Mouse (Mus musculus): ENCODE measurements around the gene Rad54l2.
A peak's percentile ranks its signal among the peaks of the same experiment; 100 is the strongest.

Rad54l2 gene

DNA sequence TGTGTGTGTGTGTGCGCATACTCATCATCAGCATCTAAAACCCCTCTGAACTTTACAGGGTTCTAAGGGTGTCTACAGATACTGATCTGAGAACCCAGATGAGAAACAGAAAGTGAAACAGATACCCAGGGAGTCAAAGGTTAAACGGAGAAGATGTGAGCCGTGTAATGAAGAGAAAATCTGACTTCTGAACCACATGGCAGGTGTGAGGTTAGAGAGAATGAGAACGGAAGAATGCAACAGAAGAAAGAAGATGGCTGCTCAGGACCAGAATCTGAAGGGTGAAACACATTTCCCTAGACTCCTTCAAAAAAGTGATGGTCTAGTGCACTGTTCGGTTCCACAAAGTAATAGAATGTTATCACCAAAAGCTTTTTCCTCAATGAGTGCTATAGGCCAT lies 36.9 kb downstream of the Rad54l2 start:
- DNase-seq, result no peak

- DNase-seq, result no peak
These were observed 49.0 kb downstream of the Rad54l2 start for GRCm38 (mm10) chr9:106739962-106740361.

- DNase-seq, result no peak
These were observed 49.9 kb downstream of the Rad54l2 start for GRCm38 (mm10) chr9:106739056-106739455.

- no peak for DNase-seq
These were observed 50.6 kb downstream of the Rad54l2 start for GRCm38 (mm10) chr9:106738199-106738985.

DNA sequence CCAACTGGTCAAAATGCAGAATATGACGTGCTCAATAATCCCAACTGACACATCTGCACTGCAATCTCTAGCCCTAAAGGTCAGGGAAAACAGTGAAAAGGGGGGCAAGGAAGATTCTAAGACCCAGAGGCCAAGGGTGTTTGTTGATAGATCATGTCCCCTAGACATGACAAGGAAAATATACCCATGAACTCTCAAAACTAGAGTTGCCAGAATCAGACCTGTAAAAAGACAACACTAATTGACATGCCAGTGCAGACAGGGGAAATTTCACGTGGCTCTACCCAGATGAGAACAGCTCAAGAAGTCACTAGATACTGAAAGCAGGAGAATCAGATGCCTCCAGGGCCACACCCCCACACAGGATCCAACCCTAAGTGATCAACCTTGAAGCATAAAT lies 55.3 kb downstream of the Rad54l2 start:
- DNase-seq, result no peak

- DNase-seq, result no peak
These were observed 59.6 kb downstream of the Rad54l2 start for GRCm38 (mm10) chr9:106729416-106729815.

- no peak for DNase-seq
These were observed 62.1 kb downstream of the Rad54l2 start for GRCm38 (mm10) chr9:106726891-106727290.

GRCm38 (mm10) chr9:106725435-106725834 lies 63.6 kb downstream of the Rad54l2 start:
- no peak for DNase-seq

GRCm38 (mm10) chr9:106724864-106725263 lies 64.1 kb downstream of the Rad54l2 start:
- DNase-seq, result no peak

- DNase-seq, result no peak
These were observed 72.3 kb downstream of the Rad54l2 start for GRCm38 (mm10) chr9:106716729-106717128.

DNA sequence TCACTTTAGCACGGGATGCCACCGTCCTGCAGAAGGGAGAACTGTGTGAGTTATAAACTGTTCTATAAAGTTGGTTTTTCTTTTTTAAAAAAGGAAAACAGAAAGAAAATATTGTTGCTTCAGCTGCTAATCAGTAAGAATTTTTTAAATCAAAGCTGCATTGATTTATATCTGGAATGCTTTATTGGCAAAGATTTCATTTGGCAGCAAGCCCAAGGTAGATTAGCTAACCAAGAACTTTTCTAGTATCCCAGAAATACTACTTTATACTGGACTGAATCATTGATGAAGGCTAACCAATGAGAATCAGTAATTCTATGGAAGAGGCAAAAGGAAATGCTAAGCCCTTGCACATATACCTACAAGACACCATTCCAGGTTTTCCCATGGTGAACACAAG lies 72.8 kb downstream of the Rad54l2 start:
- no peak for DNase-seq

GRCm38 (mm10) chr9:106712470-106712869 lies 76.5 kb downstream of the Rad54l2 start:
- no peak for DNase-seq

GRCm38 (mm10) chr9:106692973-106693481 lies 96.0 kb downstream of the Rad54l2 start:
- DNase-seq, result no peak

- no peak for DNase-seq
These were observed 100.2 kb downstream of the Rad54l2 start for GRCm38 (mm10) chr9:106688834-106689233.

GRCm38 (mm10) chr9:106686983-106687650 lies 101.9 kb downstream of the Rad54l2 start:
- DNase-seq, result peak; percentile 72 to 81

- DNase-seq, result peak; percentile 90 to 93
These were observed 103.5 kb downstream of the Rad54l2 start, which contains the start of gene Tex264 for GRCm38 (mm10) chr9:106685249-106686101. Gene Tex264 (minus strand): TSS chr9:106685927.

- no peak for DNase-seq
These were observed 104.1 kb downstream of the Rad54l2 start for GRCm38 (mm10) chr9:106684918-106685248.

DNA sequence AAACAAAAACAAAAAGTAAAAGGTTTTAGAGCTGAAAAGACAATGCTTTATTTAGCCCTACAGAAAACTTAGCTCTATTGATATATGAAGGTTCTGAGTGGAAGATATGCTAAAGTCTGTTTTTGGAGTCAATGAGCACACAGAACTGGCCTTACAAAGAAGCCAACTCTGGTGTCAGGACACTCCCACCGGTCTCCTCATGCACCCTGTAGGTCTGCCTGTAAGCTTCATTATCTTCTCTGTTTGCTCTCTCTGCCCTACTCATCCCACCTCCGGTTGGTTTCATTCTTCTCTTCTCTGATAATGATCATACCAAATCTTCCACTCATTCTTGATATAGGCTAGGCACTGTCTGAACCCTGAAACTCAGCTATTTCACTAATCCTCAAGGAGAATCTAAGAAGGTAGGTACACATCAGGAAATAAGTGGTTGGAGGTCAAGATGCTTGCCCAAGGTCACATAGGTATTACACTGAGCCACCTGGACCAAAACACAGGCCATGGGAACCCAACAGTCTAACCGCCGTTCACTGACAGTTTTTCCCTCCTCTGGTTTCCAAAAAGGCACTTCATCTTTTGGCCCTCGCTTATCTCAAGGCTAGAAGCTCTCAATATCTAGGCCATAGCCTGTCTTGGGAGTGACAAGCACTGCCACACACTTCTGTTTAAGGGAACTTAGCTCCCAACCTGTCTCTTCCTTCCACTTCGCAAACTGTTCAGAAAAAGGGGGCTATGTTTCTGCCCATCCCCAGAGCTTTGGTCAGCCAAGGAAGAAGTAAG lies 104.7 kb downstream of the Rad54l2 start:
- DNase-seq, result no peak

DNA sequence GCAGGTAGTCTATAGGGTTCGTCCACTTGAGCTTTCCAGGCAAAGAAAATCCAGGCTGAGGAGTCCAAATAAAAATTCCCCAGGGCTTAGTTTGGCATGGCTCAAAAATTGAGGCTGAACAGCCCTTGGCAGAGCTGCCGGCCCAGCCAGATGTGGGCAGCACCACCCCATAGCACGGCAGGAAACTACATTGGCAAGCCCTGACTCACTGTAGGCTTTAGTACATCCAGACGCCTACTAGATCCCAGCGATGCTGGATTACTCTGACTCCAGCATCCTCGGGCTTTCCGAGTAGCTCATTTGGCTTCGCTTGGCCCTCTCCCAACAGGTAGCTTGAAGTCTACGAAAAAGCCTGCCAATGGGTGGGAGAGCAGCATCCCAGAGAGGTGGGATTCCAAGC lies 108.0 kb downstream of the Rad54l2 start:
- no peak for DNase-seq

GRCm38 (mm10) chr9:106678242-106678641 lies 110.8 kb downstream of the Rad54l2 start:
- DNase-seq, result no peak

DNA sequence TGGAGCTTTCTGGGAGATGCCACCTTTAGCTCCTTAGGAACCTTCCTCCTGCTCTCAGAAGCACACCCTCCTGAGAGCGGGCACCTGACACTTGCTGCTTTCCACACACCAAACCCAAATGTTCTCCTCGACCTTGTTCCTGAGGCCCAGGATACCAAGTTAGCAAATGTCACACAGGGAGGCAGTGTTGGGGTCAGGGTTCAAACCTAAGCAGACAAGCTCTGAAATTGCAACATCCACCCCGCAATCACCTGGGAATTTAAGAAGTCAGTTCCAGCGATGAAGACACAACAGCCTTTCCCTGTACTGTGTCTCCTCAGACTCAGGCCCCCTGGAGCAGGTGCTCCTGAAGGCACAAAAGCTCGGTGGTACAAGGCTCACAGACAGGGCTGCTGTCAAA lies 111.3 kb downstream of the Rad54l2 start:
- no peak for DNase-seq

GRCm38 (mm10) chr9:106676571-106676970 lies 112.4 kb downstream of the Rad54l2 start:
- DNase-seq, result no peak

Data from lung, adult 18-20 months (tissue).